Mouse (Mus musculus): Measurements from ENCODE around the gene Spred2. TPM values are rescaled to one million over a fixed set of nuclear protein-coding genes. Genes with fewer than 3 reads are reported as not detected.

Gene Spred2
- 10.1 TPM for polyA plus RNA-seq (2015; fragmentation: Illumina TruSeq; extraction: RNeasy Lipid Tissue Mini Kit (QIAGEN cat#74804); ENCODE audit: insufficient read depth, low replicate concordance)

GRCm38 (mm10) chr11:19923888-19924756, at the start of gene Spred2:
Gene Spred2 (plus strand): TSS chr11:19924375.

Other genes with a start within 250 kb of the Spred2 start
- 403 TPM for gene Actr2, start 188.5 kb downstream of the Spred2 start, polyA plus RNA-seq (2015; fragmentation: Illumina TruSeq; extraction: RNeasy Lipid Tissue Mini Kit (QIAGEN cat#74804); ENCODE audit: insufficient read depth, low replicate concordance)